Mouse (Mus musculus) heart, postnatal 0 days (tissue): ENCODE data around the gene Fxyd6.

Experiments
- CTCF ChIP-seq: IDR thresholded peaks from 2 replicates; pipeline ENCODE4 v1.5.1; 2016; ENCODE audit warnings: antibody characterized with exemption, control low read depth, low read depth
- EP300 ChIP-seq: IDR thresholded peaks from 2 replicates; pipeline ENCODE4 v1.6.1; 2016; ENCODE audit warnings: antibody characterized with exemption, low read depth

- TF ChIP-seq EP300 = no peak
- TF ChIP-seq CTCF = no peak
Observed at GRCm38 (mm10) chr9:45410614-45411013, 40.6 kb downstream of the Fxyd6 start.
